Mouse (Mus musculus): ENCODE data around the gene Hmg20a.

Gene Hmg20a

GRCm38 (mm10) chr9:56417948-56418737, at the start of gene Hmg20a, which contains the start of gene Peak1:
Gene Hmg20a, plus strand, starts transcription at chr9:56418609.
Gene Peak1, minus strand, starts transcription at chr9:56418067.
- in situ Hi-C loops (cut with MboI, MseI): no loop called here

- in situ Hi-C loops (cut with MboI, MseI): no loop called here
Observed at GRCm38 (mm10) chr9:56368814-56369213, 49.6 kb upstream of the Hmg20a start.

- in situ Hi-C loops (cut with MboI, MseI): no loop called here
Observed at GRCm38 (mm10) chr9:56370710-56371109, 47.7 kb upstream of the Hmg20a start.

- in situ Hi-C loops (cut with MboI, MseI): no loop called here
Observed at GRCm38 (mm10) chr9:56374401-56374800, 44.0 kb upstream of the Hmg20a start.

- in situ Hi-C loops (cut with MboI, MseI): no loop called here
Observed at GRCm38 (mm10) chr9:56382786-56383185, 35.6 kb upstream of the Hmg20a start.

- in situ Hi-C loops (cut with MboI, MseI): no loop called here
Observed at GRCm38 (mm10) chr9:56392857-56393256, 25.6 kb upstream of the Hmg20a start.

- in situ Hi-C loops (cut with MboI, MseI): no loop called here
Observed at GRCm38 (mm10) chr9:56396306-56396705, 22.1 kb upstream of the Hmg20a start.

GRCm38 (mm10) chr9:56404619-56405018, 13.8 kb upstream of the Hmg20a start:
- in situ Hi-C loops (cut with MboI, MseI): no loop called here

GRCm38 (mm10) chr9:56409928-56410327, 8.5 kb upstream of the Hmg20a start:
- in situ Hi-C loops (cut with MboI, MseI): no loop called here

GRCm38 (mm10) chr9:56412716-56413115, 5.7 kb upstream of the Hmg20a start:
- in situ Hi-C loops (cut with MboI, MseI): no loop called here

- in situ Hi-C loops (cut with MboI, MseI): no loop called here
Observed at GRCm38 (mm10) chr9:56414322-56414721, 4.1 kb upstream of the Hmg20a start.

GRCm38 (mm10) chr9:56415393-56415792, 3.0 kb upstream of the Hmg20a start:
- in situ Hi-C loops (cut with MboI, MseI): no loop called here

GRCm38 (mm10) chr9:56415935-56416607, 2.3 kb upstream of the Hmg20a start:
- in situ Hi-C loops (cut with MboI, MseI): no loop called here

- in situ Hi-C loops (cut with MboI, MseI): no loop called here
Observed at GRCm38 (mm10) chr9:56417415-56417947, 928 bp upstream of the Hmg20a start.

- in situ Hi-C loops (cut with MboI, MseI): no loop called here
Observed at GRCm38 (mm10) chr9:56418738-56419239, 380 bp downstream of the Hmg20a start.

GRCm38 (mm10) chr9:56420236-56420635, 1.8 kb downstream of the Hmg20a start:
- in situ Hi-C loops (cut with MboI, MseI): loop anchor here (5.0 kb wide), 1 partner anchor 158 kb away; no protein-coding TSS in a partner anchor

- in situ Hi-C loops (cut with MboI, MseI): loop anchor here (5.0 kb wide), 1 partner anchor 159 kb away; no protein-coding TSS in a partner anchor
Observed at GRCm38 (mm10) chr9:56420892-56421601, 2.6 kb downstream of the Hmg20a start.

GRCm38 (mm10) chr9:56421991-56422390, 3.6 kb downstream of the Hmg20a start:
- in situ Hi-C loops (cut with MboI, MseI): loop anchor here (5.0 kb wide), 1 partner anchor 160 kb away; no protein-coding TSS in a partner anchor

- in situ Hi-C loops (cut with MboI, MseI): loop anchor here (5.0 kb wide), 1 partner anchor 163 kb away; no protein-coding TSS in a partner anchor
Observed at GRCm38 (mm10) chr9:56424861-56425260, 6.5 kb downstream of the Hmg20a start.

GRCm38 (mm10) chr9:56435821-56436526, 17.6 kb downstream of the Hmg20a start:
- in situ Hi-C loops (cut with MboI, MseI): no loop called here

Data from T-helper 1 cell (primary cell).